Mouse (Mus musculus) ES-Bruce4 (cell line): ENCODE data around the gene Tnfrsf25. TPM values are rescaled to one million over a fixed set of nuclear protein-coding genes. Genes with fewer than 3 reads are reported as not detected.

ENCODE experiments used
- H3K27ac ChIP-seq: 2 replicates; pipeline ENCODE4 v1.5.1; 2012; ENCODE audit warnings: low read length, inconsistent platforms; ENCODE audit not compliant: insufficient read depth
- H3K27me3 ChIP-seq: 2 replicates; pipeline ENCODE4 v1.6.1; 2012; ENCODE audit warnings: mild to moderate bottlenecking, low read length, inconsistent platforms; ENCODE audit not compliant: control insufficient read depth, poor library complexity, insufficient read depth, severe bottlenecking
- H3K36me3 ChIP-seq: 2 replicates; pipeline ENCODE4 v1.6.1; 2012; ENCODE audit warnings: inconsistent platforms, mild to moderate bottlenecking, low read length, moderate library complexity; ENCODE audit not compliant: control insufficient read depth, poor library complexity, insufficient read depth, severe bottlenecking
- H3K4me1 ChIP-seq: one replicate; pipeline ENCODE4 v1.8.1; 2011; ENCODE audit warnings: low read length; ENCODE audit not compliant: control insufficient read depth, insufficient read depth
- H3K4me3 ChIP-seq: 2 replicates; pipeline ENCODE4 v1.5.1; 2011; ENCODE audit warnings: low read depth, mild to moderate bottlenecking, low read length
- H3K9ac ChIP-seq: 2 replicates; pipeline ENCODE4 v1.6.1; 2012; ENCODE audit warnings: low read depth, mild to moderate bottlenecking, inconsistent platforms; ENCODE audit not compliant: poor library complexity, severe bottlenecking
- H3K9me3 ChIP-seq: replicated peaks from 2 replicates; pipeline ENCODE4 v1.6.1; 2012; ENCODE audit warnings: mild to moderate bottlenecking, low read length, inconsistent platforms; ENCODE audit not compliant: control insufficient read depth, poor library complexity, insufficient read depth, severe bottlenecking
- CTCF ChIP-seq: IDR thresholded peaks from one replicate; pipeline ENCODE4 v1.8.1; 2011; ENCODE audit warnings: low read depth, low read length
- EP300 ChIP-seq: IDR thresholded peaks from 2 replicates; pipeline ENCODE4 v1.6.1; 2011; ENCODE audit warnings: low read depth, low read length; ENCODE audit not compliant: insufficient read depth
- POLR2A ChIP-seq: IDR thresholded peaks from one replicate; pipeline ENCODE4 v1.8.1; 2011; ENCODE audit warnings: low read length; ENCODE audit not compliant: insufficient read depth
- polyA plus RNA-seq: library from polyadenylated mRNA; stranded (reverse); fragments of >200 nt; gene quantifications from 2 replicates; pipeline ENCODE4 v1.2.4, GENCODE M21; 2011; ENCODE audit warnings: low read depth; ENCODE audit not compliant: missing spikeins, insufficient read depth, insufficient read length

The Tnfrsf25 gene
- polyA plus RNA-seq, 1 experiment: 2.0 TPM

DNA sequence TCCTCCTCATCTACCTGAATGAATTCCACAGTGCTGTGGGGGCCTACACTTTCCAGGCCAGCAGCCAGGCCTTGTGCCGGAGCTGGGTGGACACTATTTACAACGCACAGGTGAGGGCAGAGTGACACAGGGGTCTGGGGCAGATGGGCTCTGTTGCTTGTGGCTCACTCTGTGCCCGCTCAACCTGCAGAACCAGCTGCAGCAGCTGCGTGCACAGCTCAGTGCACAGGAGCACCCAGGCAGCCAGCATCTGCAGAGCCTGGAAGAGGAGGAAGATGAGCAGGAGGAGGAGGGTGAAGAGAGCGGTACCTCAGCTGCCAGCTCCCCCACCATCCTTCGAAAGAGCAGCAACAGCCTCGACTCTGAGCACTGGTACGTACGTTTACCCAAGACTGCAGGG, 3.4 kb upstream of the Tnfrsf25 start:
- Histone ChIP-seq H3K4me1 (peaks cover 2% of the 10 kb centered on the region), H3K4me3 (no peak overlapping the region), H3K36me3 (peaks cover 10% of the 10 kb centered on the region), H3K9ac (no peak overlapping the region), H3K9me3 (no peaks in the 10 kb centered on the region), H3K27ac (no peak overlapping the region), H3K27me3 (no peaks in the 10 kb centered on the region)
- TF ChIP-seq EP300: no peak
- TF ChIP-seq CTCF: no peak
- no peak for TF ChIP-seq POLR2A

DNA sequence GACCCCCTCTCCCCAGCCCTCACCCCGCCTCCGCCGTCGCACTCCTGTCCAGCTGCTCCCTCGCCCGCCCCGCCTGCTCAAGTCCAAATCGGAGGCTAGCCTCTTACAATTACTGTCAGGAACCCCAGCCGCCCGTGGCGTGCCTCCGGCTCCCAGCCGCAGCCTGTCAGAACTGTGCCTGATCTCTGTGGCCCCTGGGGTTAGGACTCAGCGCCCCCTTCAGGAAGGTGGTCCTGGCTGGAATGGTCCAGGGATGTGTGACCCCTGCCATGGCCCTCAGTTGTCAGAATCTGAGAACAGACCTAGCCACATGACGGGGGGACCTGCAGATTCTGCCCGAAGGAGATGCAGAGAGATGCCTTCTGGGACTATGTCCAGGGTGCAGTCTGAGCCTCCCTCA, 1.7 kb upstream of the Tnfrsf25 start:
- TF ChIP-seq CTCF (peak; percentile 74), POLR2A (no peak), EP300 (no peak)
- no peaks in the 10 kb centered on the region for H3K9me3 ChIP-seq
- no peak overlapping the region for H3K9ac ChIP-seq
- H3K27me3 ChIP-seq: no peaks in the 10 kb centered on the region
- H3K36me3 ChIP-seq: peaks cover 2% of the 10 kb centered on the region
- H3K4me1 ChIP-seq: no peaks in the 10 kb centered on the region
- H3K4me3 ChIP-seq: peak overlapping the region; percentile 32
- no peak overlapping the region for H3K27ac ChIP-seq

DNA sequence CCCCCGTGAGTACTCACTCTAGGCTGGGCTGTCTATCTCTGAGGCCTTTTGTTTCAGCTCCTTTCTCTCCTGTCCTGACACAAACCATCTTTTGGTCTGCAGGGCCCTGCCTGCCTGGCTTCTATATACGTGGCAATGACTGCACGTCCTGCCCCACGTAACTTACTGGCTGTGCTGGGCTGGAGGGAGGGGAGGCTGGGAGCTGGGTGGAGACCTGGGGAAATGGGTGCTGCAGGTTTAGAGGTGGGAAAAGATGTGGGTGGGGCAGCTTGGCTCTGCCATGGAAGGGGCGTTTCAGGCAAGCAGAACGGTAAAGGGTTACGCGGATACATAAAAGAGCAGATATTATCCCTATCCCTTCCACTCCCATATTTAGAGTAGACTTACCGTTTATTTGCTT, 1.8 kb downstream of the Tnfrsf25 start:
- H3K9me3 ChIP-seq: no peaks in the 10 kb centered on the region
- no peaks in the 10 kb centered on the region for H3K27me3 ChIP-seq
- H3K36me3 ChIP-seq: no peaks in the 10 kb centered on the region
- H3K4me1 ChIP-seq: no peaks in the 10 kb centered on the region
- no peak overlapping the region for H3K4me3 ChIP-seq
- TF ChIP-seq EP300 (no peak), POLR2A (no peak), CTCF (no peak)
- H3K9ac ChIP-seq: no peak overlapping the region
- H3K27ac ChIP-seq: no peak overlapping the region

DNA sequence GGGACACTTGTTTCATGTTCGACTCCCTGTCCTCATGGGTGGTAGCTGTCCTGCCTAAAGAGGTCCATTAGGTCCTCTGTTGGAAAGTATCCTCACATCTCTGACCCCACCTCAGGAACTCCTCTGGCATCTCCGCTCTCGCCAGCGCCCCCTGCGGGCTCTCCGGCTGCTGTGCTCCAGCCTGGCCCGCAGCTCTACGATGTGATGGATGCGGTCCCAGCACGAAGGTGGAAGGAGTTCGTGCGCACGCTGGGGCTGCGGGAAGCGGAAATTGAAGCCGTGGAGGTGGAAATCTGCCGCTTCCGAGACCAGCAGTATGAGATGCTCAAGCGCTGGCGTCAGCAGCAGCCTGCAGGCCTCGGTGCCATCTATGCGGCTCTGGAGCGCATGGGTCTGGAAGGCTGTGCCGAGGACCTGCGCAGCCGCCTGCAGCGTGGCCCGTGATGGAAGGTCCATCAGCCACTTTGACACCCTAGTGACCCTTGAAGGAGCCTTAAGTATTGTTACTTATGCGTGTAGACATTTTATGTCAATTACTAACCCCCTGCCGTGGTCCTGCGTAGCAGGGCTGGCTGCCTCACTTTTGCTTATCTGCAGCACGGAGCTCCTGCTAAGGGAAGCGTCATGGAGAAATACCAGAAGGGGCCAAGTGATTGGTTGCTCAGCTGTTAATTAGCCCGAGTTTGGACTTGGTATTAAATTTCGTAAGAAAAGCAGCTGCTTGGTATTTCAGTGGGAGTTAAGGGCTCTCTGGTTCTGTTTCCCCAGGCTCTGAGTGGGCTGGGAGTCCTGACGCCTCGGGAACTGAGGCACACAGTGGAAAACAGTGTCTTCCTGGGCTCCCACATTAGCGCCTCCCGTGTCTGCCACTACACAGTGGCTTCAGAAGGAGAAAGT, 3.9 kb downstream of the Tnfrsf25 start:
- peak; percentile 77 for TF ChIP-seq CTCF
- no peak for TF ChIP-seq EP300
- Histone ChIP-seq H3K27ac (no peak overlapping the region), H3K4me3 (peak overlapping the region; percentile 47), H3K4me1 (no peaks in the 10 kb centered on the region), H3K36me3 (no peaks in the 10 kb centered on the region), H3K9ac (no peak overlapping the region), H3K27me3 (no peaks in the 10 kb centered on the region), H3K9me3 (no peaks in the 10 kb centered on the region)

DNA sequence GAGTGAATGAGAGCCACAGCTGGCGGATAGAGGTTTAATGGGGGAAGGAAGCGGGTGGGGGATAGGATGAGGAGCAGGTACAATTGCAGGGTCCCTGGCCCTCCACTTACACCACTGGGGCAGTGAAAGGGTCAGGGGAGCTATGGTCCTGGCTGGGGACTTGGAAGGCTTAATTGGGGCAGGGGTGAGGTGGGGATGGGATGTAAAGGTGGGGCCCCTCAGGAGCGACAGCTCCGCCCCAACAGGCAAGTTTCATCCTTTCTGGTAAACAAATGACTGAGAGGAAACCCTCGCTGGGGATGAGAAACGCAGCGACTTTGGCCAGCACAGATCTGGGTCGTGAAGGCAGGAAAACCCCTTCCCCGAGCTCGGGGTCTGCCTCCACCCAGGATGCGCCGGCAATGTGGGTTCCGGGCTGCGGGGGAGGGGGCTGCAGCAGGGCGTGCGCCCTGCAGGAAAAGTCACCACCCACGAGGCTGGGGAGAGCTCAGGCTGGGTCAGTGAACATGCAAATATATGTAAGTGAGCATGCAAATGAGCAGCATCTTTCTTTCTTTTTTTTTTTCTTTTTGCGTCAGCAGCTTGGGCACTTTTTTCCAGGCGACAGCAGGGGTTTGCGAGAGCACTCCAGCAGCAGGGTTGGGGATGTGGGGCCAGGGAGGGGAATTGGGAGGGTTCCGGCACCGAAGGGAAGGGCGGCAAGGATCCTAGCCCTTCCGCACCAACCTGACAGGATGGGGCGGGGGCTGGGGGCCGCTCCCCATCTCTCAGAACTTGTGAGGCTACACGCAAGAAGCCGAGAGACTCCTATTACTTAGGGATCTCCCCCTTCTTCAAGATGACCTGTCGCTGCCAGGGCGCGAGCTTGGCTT, 4.8 kb downstream of the Tnfrsf25 start:
- peak overlapping the region; percentile 47 for H3K4me3 ChIP-seq
- no peaks in the 10 kb centered on the region for H3K4me1 ChIP-seq
- H3K9ac ChIP-seq: no peak overlapping the region
- H3K36me3 ChIP-seq: no peaks in the 10 kb centered on the region
- no peaks in the 10 kb centered on the region for H3K27me3 ChIP-seq
- no peak for TF ChIP-seq POLR2A
- no peak for TF ChIP-seq CTCF
- H3K27ac ChIP-seq: no peak overlapping the region
- H3K9me3 ChIP-seq: no peaks in the 10 kb centered on the region

DNA sequence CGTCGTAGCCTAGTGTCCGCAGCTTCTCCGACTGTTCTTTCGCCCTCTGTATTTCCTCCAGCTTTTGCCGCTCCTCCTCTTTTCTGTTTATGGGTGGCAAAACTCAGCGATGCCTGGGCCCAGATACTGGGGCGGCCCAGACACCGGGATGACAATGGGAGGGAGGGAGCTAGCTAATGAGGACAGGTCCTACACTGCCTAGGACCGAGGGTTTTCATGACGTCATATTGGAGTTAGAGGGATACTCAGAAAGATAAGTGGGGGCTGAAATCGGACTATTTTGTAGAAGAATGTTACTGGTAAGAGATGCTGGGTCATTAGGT, 5.4 kb downstream of the Tnfrsf25 start:
- Histone ChIP-seq H3K27me3 (no peaks in the 10 kb centered on the region), H3K9me3 (no peaks in the 10 kb centered on the region), H3K4me1 (no peaks in the 10 kb centered on the region), H3K27ac (no peak overlapping the region), H3K4me3 (peak overlapping the region; percentile 47), H3K9ac (no peak overlapping the region), H3K36me3 (no peaks in the 10 kb centered on the region)
- TF ChIP-seq CTCF (no peak), EP300 (no peak), POLR2A (no peak)
